Mouse (Mus musculus) lung, embryonic 16.5 days (tissue): ENCODE measurements around the gene Wipi2. TPM values are rescaled to one million over a fixed set of nuclear protein-coding genes. Genes with fewer than 3 reads are reported as not detected.

Experiments
- ATAC-seq: fragments of 200-750 bp; cut with Nextera tagmentation; 2 replicates; pipeline ENCODE4 v1.8.0; 2017; ENCODE audit warnings: low read depth, mild to moderate bottlenecking, moderate library complexity
- H3K27ac ChIP-seq: fragments of 300-500 bp; sonication (generic); 2 replicates; pipeline ENCODE4 v1.5.1; 2014; ENCODE audit warnings: mild to moderate bottlenecking, control low read depth, low read length
- H3K27me3 ChIP-seq: fragments of 300-500 bp; sonication (generic); 2 replicates; pipeline ENCODE4 v1.6.1; 2014; ENCODE audit warnings: low read depth, low read length, mixed read lengths; ENCODE audit not compliant: control insufficient read depth, insufficient read depth
- H3K36me3 ChIP-seq: fragments of 300-500 bp; sonication (generic); 2 replicates; pipeline ENCODE4 v1.6.1; 2014; ENCODE audit warnings: low read length; ENCODE audit not compliant: control insufficient read depth, insufficient read depth
- H3K4me1 ChIP-seq: fragments of 300-500 bp; sonication (generic); replicated peaks from 2 replicates; pipeline ENCODE4 v1.6.1; 2014; ENCODE audit warnings: low read length, mixed read lengths; ENCODE audit not compliant: control insufficient read depth, insufficient read depth
- H3K4me2 ChIP-seq: fragments of 300-500 bp; sonication (generic); 2 replicates; pipeline ENCODE4 v1.6.1; 2014; ENCODE audit warnings: low read depth, low read length, control low read depth
- H3K4me3 ChIP-seq: fragments of 300-500 bp; sonication (generic); 2 replicates; pipeline ENCODE4 v1.5.1; 2014; ENCODE audit warnings: mild to moderate bottlenecking, low read length, control low read depth
- H3K9ac ChIP-seq: fragments of 300-500 bp; sonication (generic); 2 replicates; pipeline ENCODE4 v1.6.1; 2014; ENCODE audit warnings: low read length, control low read depth
- H3K9me3 ChIP-seq: fragments of 300-500 bp; sonication (generic); 2 replicates; pipeline ENCODE4 v1.6.1; 2016; ENCODE audit warnings: low read length; ENCODE audit not compliant: control insufficient read depth
- WGBS: fragments of 180-500 bp; shearing (Covaris S2); extraction: QIAGEN DNeasy Blood & Tissue Kit; methylation state at CpG from one replicate; pipeline ENCODE4 v1.1.7; 2014; 5-methylcytosine and 5-hydroxymethylcytosine counted together
- polyA plus RNA-seq: library from polyadenylated mRNA; unstranded; fragments of >200 nt; fragmentation: Nextera tagmentation; extraction: Ambion mirVana; gene quantifications from 2 replicates; pipeline ENCODE4 v1.2.1, GENCODE M21; 2015

Gene Wipi2
- polyA plus RNA-seq, result 35.4 and 40.5 TPM in 2 replicates

DNA sequence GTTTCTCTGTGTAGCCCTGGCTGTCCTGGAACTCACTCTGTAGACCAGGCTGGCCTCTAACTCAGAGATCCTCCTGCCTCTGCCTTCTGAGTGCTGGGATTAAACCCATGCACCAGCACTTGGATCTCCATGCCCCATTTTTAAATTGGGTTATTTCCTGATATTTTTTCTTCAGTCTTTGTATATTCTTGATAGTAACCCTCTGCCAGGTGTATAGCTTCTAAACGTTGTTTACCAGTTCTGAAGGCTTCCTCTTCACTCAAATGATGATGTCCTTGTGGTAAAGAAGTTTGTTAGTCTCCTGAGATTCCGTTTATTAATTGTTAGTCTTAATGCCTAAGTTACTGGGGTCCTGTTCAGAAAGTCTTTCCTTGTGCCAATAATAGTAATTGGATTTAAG is at the start of gene Wipi2:
TSS of gene Wipi2 (plus strand) at position 301 of the 400 bp plus-strand sequence.
- Histone ChIP-seq H3K4me3 (peak within 1 kb of the TSS; percentile 94), H3K9me3 (no peaks in the 10 kb centered on the region), H3K4me2 (peak within 1 kb of the TSS; percentile 76), H3K36me3 (no peaks in the 10 kb centered on the region), H3K27me3 (no peaks in the 10 kb centered on the region), H3K4me1 (peaks cover 12% of the 10 kb centered on the region), H3K27ac (peak within 1 kb of the TSS; percentile 90), H3K9ac (peak within 1 kb of the TSS; percentile 93)
- WGBS, result 82% methylated on average over 2 of the region's 2 CpGs
- ATAC-seq, result no peak

DNA sequence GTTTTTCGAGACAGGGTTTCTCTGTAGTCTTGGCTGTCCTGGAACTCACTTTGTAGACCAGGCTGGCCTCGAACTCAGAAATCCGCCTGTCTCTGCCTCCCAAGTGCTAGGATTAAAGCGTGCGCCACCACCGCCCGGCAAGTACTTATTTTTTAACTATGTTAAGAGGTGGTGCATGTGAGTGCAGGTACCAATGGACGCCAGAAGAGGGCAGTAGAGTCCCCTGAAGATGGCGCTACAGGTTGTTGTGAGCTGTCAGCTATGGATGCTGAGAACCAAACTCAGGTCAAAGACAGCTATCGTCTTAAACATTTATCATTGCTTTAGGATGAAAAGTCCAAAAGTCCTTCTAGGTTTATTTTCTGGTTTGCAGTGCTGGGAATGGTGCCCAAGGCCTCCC is 49.3 kb upstream of the Wipi2 start:
- no peak overlapping the region for H3K9ac ChIP-seq
- no peaks in the 10 kb centered on the region for H3K27me3 ChIP-seq
- H3K4me2 ChIP-seq, result no peak overlapping the region
- no peaks in the 10 kb centered on the region for H3K4me1 ChIP-seq
- WGBS, result 83% methylated on average over 10 of the region's 10 CpGs
- H3K9me3 ChIP-seq, result no peaks in the 10 kb centered on the region; the same call in 1 of the 2 replicates
- H3K27ac ChIP-seq, result no peak overlapping the region
- H3K36me3 ChIP-seq, result no peaks in the 10 kb centered on the region
- H3K4me3 ChIP-seq, result no peak overlapping the region
- no peak for ATAC-seq

DNA sequence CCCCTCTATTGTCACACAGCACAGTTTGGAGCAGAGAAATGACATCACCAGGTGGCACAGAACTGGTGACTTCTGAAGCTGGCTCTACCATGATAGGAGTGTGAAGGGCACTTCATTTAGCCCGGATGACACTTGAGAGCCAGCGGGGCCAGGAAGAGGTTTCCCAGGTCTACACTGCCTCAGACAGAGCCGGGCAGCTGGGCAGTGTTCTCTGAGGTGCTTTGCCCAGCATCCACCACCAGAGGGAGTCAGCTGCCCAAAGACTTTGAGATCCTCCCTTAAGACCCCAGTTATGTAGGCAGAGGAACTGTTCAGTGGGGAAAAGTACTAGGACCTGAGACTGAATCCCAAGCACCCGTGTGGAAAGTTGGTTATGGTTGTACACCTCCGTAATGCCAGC is 46.0 kb upstream of the Wipi2 start:
- no peaks in the 10 kb centered on the region for H3K36me3 ChIP-seq
- ATAC-seq, result peak; percentile 41; the same call in 1 of the 2 replicates
- no peaks in the 10 kb centered on the region for H3K27me3 ChIP-seq
- H3K27ac ChIP-seq, result no peak overlapping the region
- H3K4me2 ChIP-seq, result no peak overlapping the region
- WGBS, result 13% methylated on average over 5 of the region's 5 CpGs
- H3K9me3 ChIP-seq, result no peaks in the 10 kb centered on the region; the same call in 1 of the 2 replicates
- H3K9ac ChIP-seq, result no peak overlapping the region
- no peaks in the 10 kb centered on the region; the same call in 1 of the 2 replicates for H3K4me1 ChIP-seq
- H3K4me3 ChIP-seq, result no peak overlapping the region

DNA sequence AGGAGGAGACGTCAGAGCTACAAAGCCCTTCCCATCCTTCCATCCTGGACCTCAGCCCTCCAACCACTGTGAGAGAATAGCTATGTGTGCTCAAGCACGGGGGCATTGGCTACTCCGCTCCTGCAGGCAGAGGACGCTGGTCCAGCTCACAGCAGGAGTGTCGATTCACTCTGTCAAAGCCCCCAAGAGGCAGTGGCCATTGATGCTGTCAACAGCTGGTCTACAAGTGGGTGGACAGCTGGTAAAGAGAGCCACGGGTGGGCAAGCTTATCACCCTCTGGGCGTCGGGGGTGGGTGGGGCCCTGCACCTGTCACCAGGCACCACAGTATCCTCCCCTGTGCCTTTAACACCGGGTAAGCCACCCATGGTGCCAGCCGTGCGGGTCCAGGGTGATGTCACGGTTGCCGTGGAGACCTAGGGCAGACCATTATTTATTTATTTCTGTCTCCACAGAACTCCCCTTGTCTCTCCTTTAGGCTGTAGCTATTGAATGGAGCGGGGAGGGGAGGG is 43.8 kb upstream of the Wipi2 start:
- ATAC-seq, result no peak
- Histone ChIP-seq H3K36me3 (no peaks in the 10 kb centered on the region), H3K4me2 (no peak overlapping the region), H3K4me1 (no peaks in the 10 kb centered on the region; the same call in 1 of the 2 replicates), H3K27me3 (no peaks in the 10 kb centered on the region), H3K27ac (no peak overlapping the region), H3K9ac (no peak overlapping the region), H3K4me3 (no peak overlapping the region), H3K9me3 (no peaks in the 10 kb centered on the region)
- WGBS, result 38% methylated on average over 14 of the region's 14 CpGs

DNA sequence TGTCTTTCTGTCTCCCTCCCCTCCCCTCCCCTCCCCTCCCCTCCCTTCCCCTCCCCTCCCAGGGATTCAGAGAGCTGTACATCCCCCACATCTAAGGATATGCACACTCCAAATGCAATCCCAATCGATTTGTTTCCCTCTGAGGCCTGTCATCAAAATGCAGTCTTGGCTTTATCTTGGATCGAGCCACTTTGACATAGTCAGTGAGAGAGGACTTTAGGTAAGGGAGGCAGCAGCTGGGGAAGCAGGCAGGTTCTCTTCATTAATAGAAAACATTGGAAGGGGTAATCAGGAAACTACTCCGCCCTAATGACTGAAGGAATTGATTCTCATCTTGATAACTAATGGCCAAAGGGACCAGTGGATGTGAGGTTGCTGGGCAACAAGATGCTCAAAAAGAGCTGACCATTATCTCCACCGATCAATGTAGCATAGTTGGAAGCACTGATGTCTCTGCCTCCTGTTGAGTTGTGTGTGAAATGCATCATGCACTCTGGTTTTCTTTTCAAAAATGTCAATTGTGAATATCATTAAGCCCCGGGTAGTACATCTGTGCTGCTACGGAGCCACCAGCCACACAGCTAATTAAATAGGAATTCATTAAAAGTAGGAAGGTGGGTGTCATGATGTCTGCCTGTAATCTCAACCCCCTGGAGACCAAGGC is 36.4 kb upstream of the Wipi2 start:
- Histone ChIP-seq H3K9ac (no peak overlapping the region), H3K36me3 (no peaks in the 10 kb centered on the region), H3K4me2 (no peak overlapping the region), H3K9me3 (no peaks in the 10 kb centered on the region), H3K4me3 (no peak overlapping the region), H3K4me1 (no peaks in the 10 kb centered on the region), H3K27ac (no peak overlapping the region), H3K27me3 (no peaks in the 10 kb centered on the region)
- ATAC-seq, result no peak
- WGBS, result 84% methylated on average over 6 of the region's 6 CpGs

DNA sequence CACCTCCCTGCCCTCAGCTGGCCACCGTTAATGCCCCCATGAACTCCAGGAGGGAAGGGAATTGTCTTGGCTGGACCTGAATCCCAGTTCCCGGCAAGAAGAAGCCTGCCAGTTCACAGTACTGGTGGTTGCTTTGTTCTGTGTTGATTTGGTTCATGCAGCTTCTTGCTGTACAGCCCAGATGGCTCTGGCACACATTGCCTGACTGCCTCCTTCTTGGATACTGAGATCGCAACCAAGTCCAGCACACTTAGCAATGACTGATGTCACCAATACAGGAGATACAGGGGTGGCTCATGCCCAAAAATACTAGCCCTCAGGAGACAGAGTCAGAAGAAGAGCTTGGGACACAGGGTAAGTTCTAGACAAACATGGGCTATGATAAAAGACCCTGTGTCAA is 31.8 kb upstream of the Wipi2 start:
- Histone ChIP-seq H3K9ac (no peak overlapping the region), H3K9me3 (no peaks in the 10 kb centered on the region), H3K27me3 (no peaks in the 10 kb centered on the region), H3K27ac (no peak overlapping the region), H3K36me3 (no peaks in the 10 kb centered on the region), H3K4me2 (no peak overlapping the region), H3K4me3 (no peak overlapping the region), H3K4me1 (no peaks in the 10 kb centered on the region)
- 58% methylated on average over 3 of the region's 3 CpGs for WGBS
- ATAC-seq, result no peak

DNA sequence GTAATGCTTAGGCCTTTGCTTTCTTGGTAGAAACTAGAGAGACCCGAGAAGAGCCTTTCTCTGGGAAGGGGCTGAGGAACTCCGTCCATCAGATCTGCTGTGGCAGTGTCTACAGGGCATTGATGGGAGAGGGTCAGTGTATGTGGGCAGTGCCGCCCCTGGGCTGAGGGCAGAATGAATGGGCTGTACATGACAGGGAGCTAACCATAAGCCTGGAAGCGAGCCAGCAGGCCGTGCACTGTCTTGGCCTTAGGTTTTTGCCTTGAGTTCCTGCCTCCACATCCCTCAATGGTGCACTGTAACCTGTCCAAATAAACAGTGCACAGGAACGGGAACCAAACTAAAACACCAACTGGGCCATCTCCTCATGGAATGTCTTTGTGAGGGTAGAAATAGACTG is 30.8 kb upstream of the Wipi2 start:
- H3K36me3 ChIP-seq, result no peaks in the 10 kb centered on the region
- no peaks in the 10 kb centered on the region for H3K9me3 ChIP-seq
- no peaks in the 10 kb centered on the region for H3K27me3 ChIP-seq
- H3K9ac ChIP-seq, result no peak overlapping the region
- no peak for ATAC-seq
- no peak overlapping the region for H3K4me2 ChIP-seq
- 66% methylated on average over 6 of the region's 6 CpGs for WGBS
- no peaks in the 10 kb centered on the region for H3K4me1 ChIP-seq
- no peak overlapping the region for H3K27ac ChIP-seq
- H3K4me3 ChIP-seq, result no peak overlapping the region

DNA sequence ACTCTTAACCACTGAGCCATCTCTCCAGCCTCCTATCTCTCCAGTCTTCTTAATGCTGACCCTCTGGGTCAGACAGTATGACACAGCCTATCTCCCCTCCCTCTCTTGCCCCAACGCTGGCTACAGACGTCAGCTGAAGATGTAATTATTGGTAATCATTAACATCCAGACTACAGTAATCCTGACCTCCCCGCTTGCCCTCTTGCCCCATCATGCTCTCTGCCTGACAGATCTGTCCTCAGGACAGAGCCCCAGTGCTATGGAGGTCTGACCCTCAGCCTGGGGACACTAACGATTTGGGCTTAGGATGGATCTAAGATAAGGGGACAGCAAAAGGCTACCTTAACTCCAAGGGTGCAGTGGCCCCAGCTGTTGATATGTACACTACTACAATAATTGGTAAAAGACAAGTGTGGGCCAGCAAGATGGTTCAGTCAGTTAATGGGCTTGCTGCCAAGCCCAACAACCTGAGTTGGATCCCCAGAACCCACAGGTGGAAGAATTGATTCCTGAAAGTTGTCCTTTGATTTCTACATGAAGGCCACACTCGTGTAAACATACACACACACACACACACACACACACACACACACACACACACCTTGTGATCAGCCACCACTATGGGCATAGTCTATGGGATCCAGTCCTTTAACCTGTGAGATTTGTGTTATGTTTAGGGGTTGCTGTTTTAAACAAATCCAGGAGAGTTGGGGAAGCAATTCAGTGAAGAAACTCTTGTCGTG is 29.7 kb upstream of the Wipi2 start:
- no peaks in the 10 kb centered on the region for H3K36me3 ChIP-seq
- no peaks in the 10 kb centered on the region for H3K4me1 ChIP-seq
- H3K27me3 ChIP-seq, result no peaks in the 10 kb centered on the region
- H3K27ac ChIP-seq, result no peak overlapping the region
- H3K9me3 ChIP-seq, result no peaks in the 10 kb centered on the region
- no peak overlapping the region for H3K9ac ChIP-seq
- WGBS, result 56% methylated on average over 6 of the region's 6 CpGs
- H3K4me2 ChIP-seq, result no peak overlapping the region
- H3K4me3 ChIP-seq, result no peak overlapping the region
- no peak for ATAC-seq

DNA sequence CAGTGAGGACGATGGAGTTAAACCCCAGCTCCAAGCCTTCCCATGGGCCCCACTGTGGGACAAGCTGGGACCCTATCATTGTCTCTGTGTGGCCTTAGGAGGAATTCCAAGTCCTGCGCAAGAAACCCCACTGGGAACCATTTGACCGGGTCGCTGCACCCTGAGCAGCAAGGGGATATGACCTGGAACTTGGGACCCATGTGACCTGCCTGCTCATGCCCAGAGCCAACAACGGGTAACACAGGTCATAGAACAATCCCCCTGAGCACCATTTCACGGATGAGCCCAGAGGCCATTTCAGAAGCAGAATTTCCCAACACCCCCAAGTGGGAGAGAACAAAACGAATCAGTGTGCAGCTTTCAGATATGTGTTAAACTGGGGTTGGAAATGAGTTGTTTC is 23.1 kb upstream of the Wipi2 start:
- H3K4me2 ChIP-seq, result no peak overlapping the region
- H3K9me3 ChIP-seq, result no peaks in the 10 kb centered on the region
- peaks cover 6% of the 10 kb centered on the region; the same call in 1 of the 2 replicates for H3K4me1 ChIP-seq
- no peak overlapping the region for H3K9ac ChIP-seq
- H3K27ac ChIP-seq, result no peak overlapping the region
- WGBS, result 81% methylated on average over 7 of the region's 7 CpGs
- H3K36me3 ChIP-seq, result no peaks in the 10 kb centered on the region
- no peak overlapping the region for H3K4me3 ChIP-seq
- peaks cover 17% of the 10 kb centered on the region for H3K27me3 ChIP-seq
- no peak for ATAC-seq
